Mouse (Mus musculus): ENCODE data around the gene Fbxw24. TPM values are rescaled to one million over a fixed set of nuclear protein-coding genes. Genes with fewer than 3 reads are reported as not detected.

Fbxw24 gene
- polyA plus RNA-seq (2014; fragmentation: Illumina TruSeq; extraction: RNeasy Lipid Tissue Mini Kit (QIAGEN cat#74804); ENCODE audit: low replicate concordance), result not detected

DNA sequence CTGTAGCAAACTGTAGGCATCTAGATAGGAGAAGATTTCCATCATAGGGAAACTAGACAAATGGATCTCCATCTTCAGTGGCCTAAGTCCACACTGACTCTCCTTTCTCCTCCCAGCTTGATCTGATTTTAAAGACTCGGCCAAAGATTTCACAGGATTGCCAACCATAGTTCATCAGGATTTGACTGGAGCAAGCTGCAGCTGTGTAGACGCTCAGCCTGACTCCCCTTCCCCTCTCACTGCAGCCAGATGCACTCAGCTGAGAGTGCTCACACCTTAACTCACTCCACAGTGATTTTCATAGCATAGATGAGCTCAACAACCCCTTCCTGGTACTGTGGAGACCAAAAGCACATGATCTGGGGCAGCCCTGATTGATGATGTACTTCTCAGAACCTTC is at the start of gene Fbxw24:
Fbxw24 (minus strand) TSS at position 101 of the 400 bp plus-strand sequence.

DNA sequence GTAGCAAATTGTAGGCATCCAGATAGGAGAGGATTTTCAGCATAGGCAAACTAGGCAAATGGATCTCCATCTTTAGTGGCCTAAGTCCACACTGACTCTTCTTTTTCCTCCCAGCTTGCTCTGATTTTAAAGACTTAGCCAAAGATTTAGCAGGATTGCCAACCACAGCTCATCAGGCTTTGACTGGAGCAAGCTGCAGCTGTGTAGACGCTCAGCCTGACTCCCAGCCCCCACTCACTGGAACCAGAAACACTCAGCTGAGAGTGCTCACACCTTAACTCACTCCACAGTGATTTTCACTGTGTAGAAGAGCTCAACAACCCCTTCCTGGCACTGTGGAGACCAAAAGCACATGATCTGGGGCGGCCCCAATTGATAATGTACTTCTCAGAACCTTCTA is 38.7 kb upstream of the Fbxw24 start, which contains the start of gene Fbxw25:
Fbxw25 (minus strand) TSS at position 101 of the 400 bp plus-strand sequence.

DNA sequence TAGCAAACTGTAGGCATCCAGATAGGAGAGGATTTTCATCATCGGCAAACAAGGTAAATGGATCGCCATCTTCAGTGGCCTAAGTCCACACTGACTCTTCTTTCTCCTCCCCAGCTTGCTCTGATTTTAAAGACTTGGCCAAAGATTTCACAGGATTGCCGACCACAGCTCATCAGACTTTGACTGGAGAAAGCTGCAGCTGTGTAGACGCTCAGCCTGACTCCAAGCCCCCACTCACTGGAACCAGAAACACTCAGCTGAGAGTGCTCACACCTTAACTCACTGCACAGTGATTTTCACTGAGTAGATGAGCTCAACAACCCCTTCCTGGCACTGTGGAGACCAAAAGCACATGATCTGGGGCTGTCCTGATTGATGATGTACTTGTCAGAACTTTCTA is 57.7 kb downstream of the Fbxw24 start, which contains the start of gene Fbxw15:
Fbxw15 (minus strand) TSS at position 101 of the 400 bp plus-strand sequence.

Other genes starting within 250 kb of the Fbxw24 start
- not detected for gene Fbxw22, start 221.8 kb downstream of the Fbxw24 start, polyA plus RNA-seq (2014; fragmentation: Illumina TruSeq; extraction: RNeasy Lipid Tissue Mini Kit (QIAGEN cat#74804); ENCODE audit: low replicate concordance)
- gene Fbxw16, start 176.9 kb downstream of the Fbxw24 start, polyA plus RNA-seq (2014; fragmentation: Illumina TruSeq; extraction: RNeasy Lipid Tissue Mini Kit (QIAGEN cat#74804); ENCODE audit: low replicate concordance), result not detected
- gene Fbxw19, start 130.2 kb downstream of the Fbxw24 start, polyA plus RNA-seq (2014; fragmentation: Illumina TruSeq; extraction: RNeasy Lipid Tissue Mini Kit (QIAGEN cat#74804); ENCODE audit: low replicate concordance), result not detected
- 0.33 TPM for gene Fbxw15, start 57.8 kb downstream of the Fbxw24 start, polyA plus RNA-seq (2014; fragmentation: Illumina TruSeq; extraction: RNeasy Lipid Tissue Mini Kit (QIAGEN cat#74804); ENCODE audit: low replicate concordance)
- gene Fbxw25, start 38.6 kb upstream of the Fbxw24 start, polyA plus RNA-seq (2014; fragmentation: Illumina TruSeq; extraction: RNeasy Lipid Tissue Mini Kit (QIAGEN cat#74804); ENCODE audit: low replicate concordance), result not detected
- gene Fbxw18, start 76.6 kb upstream of the Fbxw24 start, polyA plus RNA-seq (2014; fragmentation: Illumina TruSeq; extraction: RNeasy Lipid Tissue Mini Kit (QIAGEN cat#74804); ENCODE audit: low replicate concordance), result not detected
- gene Fbxw26, start 120.0 kb upstream of the Fbxw24 start, polyA plus RNA-seq (2014; fragmentation: Illumina TruSeq; extraction: RNeasy Lipid Tissue Mini Kit (QIAGEN cat#74804); ENCODE audit: low replicate concordance), result not detected
- not detected for gene Fbxw27, start 164.6 kb upstream of the Fbxw24 start, polyA plus RNA-seq (2014; fragmentation: Illumina TruSeq; extraction: RNeasy Lipid Tissue Mini Kit (QIAGEN cat#74804); ENCODE audit: low replicate concordance)
- not detected for gene Spink8, start 186.2 kb upstream of the Fbxw24 start, polyA plus RNA-seq (2014; fragmentation: Illumina TruSeq; extraction: RNeasy Lipid Tissue Mini Kit (QIAGEN cat#74804); ENCODE audit: low replicate concordance)
- gene Nme6, start 206.7 kb upstream of the Fbxw24 start, polyA plus RNA-seq (2014; fragmentation: Illumina TruSeq; extraction: RNeasy Lipid Tissue Mini Kit (QIAGEN cat#74804); ENCODE audit: low replicate concordance), result 1.6 TPM
- not detected for gene Camp, start 223.6 kb upstream of the Fbxw24 start, polyA plus RNA-seq (2014; fragmentation: Illumina TruSeq; extraction: RNeasy Lipid Tissue Mini Kit (QIAGEN cat#74804); ENCODE audit: low replicate concordance)
- gene Cdc25a, start 249.5 kb upstream of the Fbxw24 start, polyA plus RNA-seq (2014; fragmentation: Illumina TruSeq; extraction: RNeasy Lipid Tissue Mini Kit (QIAGEN cat#74804); ENCODE audit: low replicate concordance), result 54.8 TPM

Data from small intestine, adult 10 weeks (tissue).